Mouse (Mus musculus): ENCODE measurements around the gene Gimap5. TPM values are rescaled to one million over a fixed set of nuclear protein-coding genes. Genes with fewer than 3 reads are reported as not detected.

Gimap5 gene
- polyA plus RNA-seq, 1 experiment = 7.9 TPM

DNA sequence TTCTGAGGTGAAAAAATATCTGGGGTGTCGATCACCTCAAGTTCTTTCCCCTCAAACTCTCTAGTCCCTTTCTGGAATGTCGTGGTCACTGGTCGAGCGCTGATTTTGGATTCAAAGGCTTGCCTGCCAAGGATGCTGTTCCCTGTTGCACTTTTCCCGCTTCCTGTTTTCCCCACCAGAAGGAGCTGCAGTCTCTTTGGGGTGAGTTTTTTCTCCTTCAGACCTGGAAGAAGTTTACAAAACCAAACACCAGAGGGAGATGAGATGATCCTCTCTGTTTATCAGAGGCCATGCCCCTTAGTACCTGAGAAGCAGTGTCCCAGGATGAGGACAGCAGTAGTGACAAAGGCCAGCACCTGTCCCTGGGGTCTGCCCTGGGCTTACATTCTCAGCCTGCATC lies 43.4 kb upstream of the Gimap5 start:
- WGBS = 75% methylated on average over 5 of the region's 5 CpGs
- no peak for TF ChIP-seq POLR2A (IDR thresholded peaks at IDR 0.05; ENCODE audit: borderline replicate concordance, control insufficient read depth, low read depth, low read length)
- Histone ChIP-seq H3K27ac (ENCODE audit: control insufficient read depth, insufficient read depth, low read depth, low read length, poor library complexity) (no peak overlapping the region), H3K4me1 (ENCODE audit: control insufficient read depth, insufficient read depth, low read length) (peaks cover 4% of the 10 kb centered on the region), H3K4me3 (replicated peaks; ENCODE audit: control insufficient read depth, low read depth, low read length) (no peak overlapping the region)

DNA sequence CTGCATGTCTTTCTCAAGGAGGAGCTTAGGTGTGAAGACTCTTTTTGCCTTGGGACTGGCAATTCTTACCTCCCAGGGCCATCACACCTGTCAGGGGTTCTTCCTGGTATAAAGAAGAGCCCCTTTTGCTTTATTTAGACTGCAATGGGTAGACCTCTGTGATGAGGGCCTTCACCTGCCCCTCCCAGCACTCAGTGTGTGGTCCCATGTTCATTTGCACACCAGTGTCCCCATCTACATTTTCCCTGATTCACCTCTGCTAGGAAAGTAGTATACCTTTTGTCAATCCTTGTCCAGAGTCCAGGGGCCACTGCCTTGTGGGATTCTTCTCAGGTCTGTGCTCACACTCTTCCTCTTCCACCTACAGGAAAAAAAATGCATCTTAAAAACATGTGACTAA lies 41.9 kb upstream of the Gimap5 start:
- Histone ChIP-seq H3K27ac (ENCODE audit: control insufficient read depth, insufficient read depth, low read depth, low read length, poor library complexity) (no peak overlapping the region), H3K4me3 (replicated peaks; ENCODE audit: control insufficient read depth, low read depth, low read length) (no peak overlapping the region), H3K4me1 (ENCODE audit: control insufficient read depth, insufficient read depth, low read length) (peaks cover 4% of the 10 kb centered on the region)
- TF ChIP-seq POLR2A (IDR thresholded peaks at IDR 0.05; ENCODE audit: borderline replicate concordance, control insufficient read depth, low read depth, low read length) (no peak), CTCF (IDR thresholded peaks at IDR 0.05; ENCODE audit: control insufficient read depth, insufficient read depth, low read length) (no peak)

GRCm38 (mm10) chr6:48706130-48706529 lies 39.9 kb upstream of the Gimap5 start:
- peak overlapping the region; percentile 74 for H3K27ac ChIP-seq (ENCODE audit: control insufficient read depth, insufficient read depth, low read depth, low read length, poor library complexity)
- H3K4me1 ChIP-seq (ENCODE audit: control insufficient read depth, insufficient read depth, low read length) = no peaks in the 10 kb centered on the region; the same call in 1 of the 2 replicates
- H3K4me3 ChIP-seq (replicated peaks; ENCODE audit: control insufficient read depth, low read depth, low read length) = peak overlapping the region; percentile 47
- TF ChIP-seq CTCF (IDR thresholded peaks at IDR 0.05; ENCODE audit: control insufficient read depth, insufficient read depth, low read length) (no peak), POLR2A (IDR thresholded peaks at IDR 0.05; ENCODE audit: borderline replicate concordance, control insufficient read depth, low read depth, low read length) (no peak)
- 13% methylated on average over 3 of the region's 3 CpGs for WGBS

- peak within 1 kb of the TSS; percentile 25 for H3K4me3 ChIP-seq (replicated peaks; ENCODE audit: control insufficient read depth, low read depth, low read length)
- WGBS = 9% methylated on average over 2 of the region's 2 CpGs
- peak within 1 kb of the TSS; percentile 33 for H3K27ac ChIP-seq (ENCODE audit: control insufficient read depth, insufficient read depth, low read depth, low read length, poor library complexity)
- no peaks in the 10 kb centered on the region; the same call in 1 of the 2 replicates for H3K4me1 ChIP-seq (ENCODE audit: control insufficient read depth, insufficient read depth, low read length)
- TF ChIP-seq CTCF (IDR thresholded peaks at IDR 0.05; ENCODE audit: control insufficient read depth, insufficient read depth, low read length) (no peak), POLR2A (IDR thresholded peaks at IDR 0.05; ENCODE audit: borderline replicate concordance, control insufficient read depth, low read depth, low read length) (no peak)
Observed at GRCm38 (mm10) chr6:48718455-48718854, 27.5 kb upstream of the Gimap5 start, which contains the start of the genes Gm28053 and Gimap7. TSS of gene Gm28053 (plus strand) at chr6:48718607. TSS of gene Gimap7 (plus strand) at chr6:48718621.

DNA sequence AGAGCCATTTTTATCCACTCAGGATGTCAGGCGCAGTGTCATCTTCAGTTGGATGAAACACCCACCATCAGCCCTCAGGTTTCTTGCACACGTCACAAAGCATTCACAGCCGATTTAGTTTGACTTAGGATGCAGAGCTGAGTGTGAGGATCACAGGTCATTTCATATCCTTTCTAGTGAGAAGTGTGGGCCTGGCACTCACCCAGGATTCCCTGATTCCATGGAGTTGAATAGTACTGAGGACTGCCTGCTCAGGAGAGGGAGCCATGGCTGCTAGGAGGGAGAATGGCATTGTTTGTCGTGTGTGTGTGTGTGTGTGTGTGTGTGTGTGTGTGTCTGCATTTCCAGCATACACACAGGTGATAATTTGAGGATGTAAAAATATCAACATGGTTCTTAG lies 25.7 kb upstream of the Gimap5 start:
- TF ChIP-seq POLR2A (IDR thresholded peaks at IDR 0.05; ENCODE audit: borderline replicate concordance, control insufficient read depth, low read depth, low read length) (no peak), CTCF (IDR thresholded peaks at IDR 0.05; ENCODE audit: control insufficient read depth, insufficient read depth, low read length) (no peak)
- Histone ChIP-seq H3K4me1 (ENCODE audit: control insufficient read depth, insufficient read depth, low read length) (no peaks in the 10 kb centered on the region; the same call in 1 of the 2 replicates), H3K27ac (ENCODE audit: control insufficient read depth, insufficient read depth, low read depth, low read length, poor library complexity) (no peak overlapping the region), H3K4me3 (replicated peaks; ENCODE audit: control insufficient read depth, low read depth, low read length) (no peak overlapping the region)
- whole genome bisulfite sequencing = 66% methylated on average over 4 of the region's 4 CpGs

- TF ChIP-seq CTCF (IDR thresholded peaks at IDR 0.05; ENCODE audit: control insufficient read depth, insufficient read depth, low read length) (no peak), POLR2A (IDR thresholded peaks at IDR 0.05; ENCODE audit: borderline replicate concordance, control insufficient read depth, low read depth, low read length) (no peak)
- H3K4me1 ChIP-seq (ENCODE audit: control insufficient read depth, insufficient read depth, low read length) = no peaks in the 10 kb centered on the region; the same call in 1 of the 2 replicates
- peak overlapping the region; percentile 1; the same call in 1 of the 2 replicates for H3K27ac ChIP-seq (ENCODE audit: control insufficient read depth, insufficient read depth, low read depth, low read length, poor library complexity)
- no peak overlapping the region for H3K4me3 ChIP-seq (replicated peaks; ENCODE audit: control insufficient read depth, low read depth, low read length)
- WGBS = 56% methylated on average over 8 of the region's 8 CpGs
Observed at GRCm38 (mm10) chr6:48723468-48723867, 22.5 kb upstream of the Gimap5 start.

GRCm38 (mm10) chr6:48725476-48725875 lies 20.5 kb upstream of the Gimap5 start:
- Histone ChIP-seq H3K27ac (ENCODE audit: control insufficient read depth, insufficient read depth, low read depth, low read length, poor library complexity) (no peak overlapping the region), H3K4me3 (replicated peaks; ENCODE audit: control insufficient read depth, low read depth, low read length) (no peak overlapping the region), H3K4me1 (ENCODE audit: control insufficient read depth, insufficient read depth, low read length) (no peaks in the 10 kb centered on the region; the same call in 1 of the 2 replicates)
- no peak for TF ChIP-seq POLR2A (IDR thresholded peaks at IDR 0.05; ENCODE audit: borderline replicate concordance, control insufficient read depth, low read depth, low read length)
- TF ChIP-seq CTCF (IDR thresholded peaks at IDR 0.05; ENCODE audit: control insufficient read depth, insufficient read depth, low read length) = no peak
- WGBS = 7% methylated on average over 1 of the region's 1 CpGs

- no peak overlapping the region for H3K27ac ChIP-seq (ENCODE audit: control insufficient read depth, insufficient read depth, low read depth, low read length, poor library complexity)
Observed at GRCm38 (mm10) chr6:48727761-48728160, 18.2 kb upstream of the Gimap5 start.

DNA sequence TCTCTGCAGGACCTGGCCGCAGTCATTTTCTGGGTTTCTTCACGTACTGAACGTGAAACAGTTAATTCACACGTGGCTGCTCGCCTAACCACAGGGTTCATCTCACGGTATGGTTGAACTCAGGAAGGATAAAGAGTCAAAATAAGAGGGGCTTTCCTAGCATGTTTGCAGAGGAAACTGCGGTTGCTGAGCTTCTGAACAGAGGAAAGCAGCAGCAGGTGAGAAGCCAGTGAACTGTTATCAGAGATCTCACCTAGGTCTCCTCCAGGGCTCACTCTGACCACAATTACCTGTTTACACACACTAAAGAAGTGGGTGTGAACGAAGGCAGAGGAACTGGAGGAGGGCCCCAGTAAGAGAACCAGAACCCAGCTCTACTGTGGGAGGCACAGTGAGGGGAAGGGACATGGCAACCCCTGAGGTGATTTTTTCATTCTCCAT lies 13.1 kb upstream of the Gimap5 start:
- no peak overlapping the region for H3K27ac ChIP-seq (ENCODE audit: control insufficient read depth, insufficient read depth, low read depth, low read length, poor library complexity)
- peaks cover 1% of the 10 kb centered on the region; the same call in 1 of the 2 replicates for H3K4me1 ChIP-seq (ENCODE audit: control insufficient read depth, insufficient read depth, low read length)
- no peak overlapping the region for H3K4me3 ChIP-seq (replicated peaks; ENCODE audit: control insufficient read depth, low read depth, low read length)
- TF ChIP-seq POLR2A (IDR thresholded peaks at IDR 0.05; ENCODE audit: borderline replicate concordance, control insufficient read depth, low read depth, low read length) (no peak), CTCF (IDR thresholded peaks at IDR 0.05; ENCODE audit: control insufficient read depth, insufficient read depth, low read length) (no peak)
- WGBS = 2% methylated on average over 8 of the region's 8 CpGs

More at GRCm38 (mm10) chr6:48727761-48728160, 18.2 kb upstream of the Gimap5 start:
- Histone ChIP-seq H3K4me3 (replicated peaks; ENCODE audit: control insufficient read depth, low read depth, low read length) (no peak overlapping the region), H3K4me1 (ENCODE audit: control insufficient read depth, insufficient read depth, low read length) (no peaks in the 10 kb centered on the region; the same call in 1 of the 2 replicates)
- 58% methylated on average over 5 of the region's 5 CpGs for WGBS
- TF ChIP-seq POLR2A (IDR thresholded peaks at IDR 0.05; ENCODE audit: borderline replicate concordance, control insufficient read depth, low read depth, low read length) (no peak), CTCF (IDR thresholded peaks at IDR 0.05; ENCODE audit: control insufficient read depth, insufficient read depth, low read length) (no peak)
